Mouse (Mus musculus): ENCODE data around the gene Olfr402. TPM values are rescaled to one million over a fixed set of nuclear protein-coding genes. Genes with fewer than 3 reads are reported as not detected.
"Not testable (repeated sequence)": the region's sequence is repeated elsewhere in the genome, so short reads cannot be mapped to it uniquely, and the experiment has no call there.

The Olfr402 gene
- polyA plus RNA-seq (2017; shearing (Covaris generic)): not detected

DNA sequence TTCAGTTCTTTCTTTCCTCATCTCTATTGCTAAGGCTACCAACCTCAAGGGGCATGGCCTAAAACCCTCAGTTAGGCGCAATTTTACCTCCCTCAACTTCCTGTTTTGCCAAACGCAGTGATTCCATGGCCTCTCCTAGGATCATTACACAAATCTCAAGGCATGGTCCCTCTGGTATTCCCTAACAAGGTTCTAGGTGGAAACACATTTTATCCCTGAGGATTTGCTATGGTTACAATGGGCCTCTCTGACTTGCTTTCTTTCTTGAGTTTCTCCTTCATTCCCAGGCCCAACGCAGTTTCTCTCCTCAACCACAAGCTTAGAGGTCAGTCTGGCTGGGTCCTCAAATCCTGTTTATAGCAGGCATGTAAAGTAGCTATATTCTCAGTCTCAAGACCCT lies at the start of gene Olfr402:
Gene Olfr402, plus strand, starts transcription at position 301 of the 400 bp plus-strand sequence.
- ATAC-seq: no peak

DNA sequence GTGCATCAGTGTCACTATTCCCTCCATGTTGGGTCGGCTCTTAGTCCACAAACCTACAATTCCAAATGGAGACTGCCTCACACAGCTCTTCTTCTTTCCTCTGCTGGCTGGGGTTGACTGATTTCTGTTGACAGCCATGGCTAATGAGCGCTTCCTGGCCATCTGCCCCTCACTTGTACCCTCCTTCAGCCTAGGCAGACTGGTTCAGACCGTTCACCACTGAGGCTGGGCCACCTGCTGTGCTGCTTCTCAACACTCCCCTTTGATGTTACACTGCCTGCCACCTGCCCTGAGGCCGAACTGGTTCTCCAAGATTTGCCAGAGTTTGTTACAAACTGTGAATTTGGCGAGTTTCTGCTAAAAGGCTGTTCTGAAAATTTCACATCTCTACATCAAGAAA lies 48.3 kb upstream of the Olfr402 start:
- no peak for ATAC-seq

GRCm38 (mm10) chr11:74113412-74113811 lies 39.9 kb upstream of the Olfr402 start, which contains the start of gene Olfr401:
Olfr401 (plus strand) TSS chr11:74113712.
- no peak for ATAC-seq

DNA sequence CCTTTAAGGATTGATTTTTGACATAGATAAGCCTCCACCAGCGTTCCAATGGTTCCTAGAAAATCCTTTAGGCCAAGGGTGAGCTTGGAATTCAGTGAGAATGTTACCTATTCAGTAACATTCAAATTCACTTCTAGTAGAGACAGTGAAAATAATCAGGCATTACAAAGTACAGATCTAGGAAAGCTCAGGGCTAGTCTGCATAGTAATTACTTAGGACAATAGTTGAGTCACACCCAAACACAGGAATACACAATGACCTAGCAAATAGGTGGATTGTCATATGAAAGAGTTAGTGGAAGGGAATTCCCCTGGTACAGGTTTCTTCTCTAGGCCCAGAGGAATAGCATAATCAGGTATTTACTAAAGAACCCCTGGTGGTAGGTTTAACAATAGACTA lies 13.3 kb upstream of the Olfr402 start:
- ATAC-seq: not testable (repeated sequence)

- ATAC-seq: no peak
Observed at GRCm38 (mm10) chr11:74145866-74146265, 7.5 kb upstream of the Olfr402 start.

DNA sequence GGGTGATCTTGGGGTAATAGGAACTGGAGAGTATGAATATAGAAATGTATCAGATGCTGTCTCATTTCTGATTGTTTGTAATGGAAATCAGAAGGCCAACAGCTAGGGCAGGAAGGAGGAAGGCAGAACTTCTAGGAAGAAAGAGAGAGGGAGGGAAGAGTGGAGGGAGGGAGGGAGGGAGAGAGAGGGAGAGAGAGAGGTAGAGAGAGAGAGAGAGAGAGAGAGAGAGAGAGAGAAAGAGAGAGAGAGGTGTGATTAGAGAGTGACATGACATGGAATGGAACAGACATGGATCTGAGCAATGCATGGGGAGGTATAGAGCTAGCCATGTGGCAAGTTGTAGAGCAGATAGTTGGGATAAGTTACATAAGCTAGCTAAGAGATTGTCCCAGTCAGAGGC lies 15.4 kb downstream of the Olfr402 start:
- no peak for ATAC-seq

GRCm38 (mm10) chr11:74183168-74183567 lies 29.8 kb downstream of the Olfr402 start:
- no peak for ATAC-seq

DNA sequence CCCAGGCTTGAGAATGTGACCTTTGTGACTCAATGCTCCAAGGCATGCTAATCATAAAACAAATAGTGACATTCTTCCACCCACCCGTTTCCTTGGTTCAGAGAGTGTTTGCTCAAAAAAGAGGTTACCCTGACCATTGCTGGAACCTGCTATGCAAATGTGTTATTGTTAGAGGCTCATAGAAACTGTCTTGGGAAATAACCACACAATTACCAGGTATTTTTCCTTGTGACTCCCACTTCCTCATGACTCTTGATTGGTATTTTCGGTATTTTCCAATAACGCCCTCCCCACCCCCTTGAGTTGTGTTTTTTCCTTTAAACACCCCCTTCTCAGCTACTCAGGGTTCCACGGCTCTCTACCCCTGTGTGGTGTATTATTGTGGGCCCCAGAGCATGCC lies 30.4 kb downstream of the Olfr402 start:
- no peak for ATAC-seq

GRCm38 (mm10) chr11:74185949-74186348 lies 32.6 kb downstream of the Olfr402 start, which contains the start of gene Olfr403:
Olfr403 (plus strand) TSS chr11:74186249.
- ATAC-seq: no peak

Other genes starting within 250 kb of the Olfr402 start
- not detected for gene Olfr395, start 244.2 kb upstream of the Olfr402 start, polyA plus RNA-seq (2017; shearing (Covaris generic))
- not detected for gene Olfr23, start 216.9 kb upstream of the Olfr402 start, polyA plus RNA-seq (2017; shearing (Covaris generic))
- not detected for gene Olfr397, start 192.7 kb upstream of the Olfr402 start, polyA plus RNA-seq (2017; shearing (Covaris generic))
- under 1 TPM in 1 of 2 experiments, not detected in 1; 0.07 TPM for gene Olfr398, start 163.1 kb upstream of the Olfr402 start, polyA plus RNA-seq (2017; shearing (Covaris generic))
- gene Olfr139, start 97.0 kb upstream of the Olfr402 start, polyA plus RNA-seq (2017; shearing (Covaris generic)): under 1 TPM; 0.42 to 0.48 TPM
- gene Olfr399, start 96.9 kb upstream of the Olfr402 start, polyA plus RNA-seq (2017; shearing (Covaris generic)): not detected
- not detected for gene Zfp616, start 83.6 kb upstream of the Olfr402 start, polyA plus RNA-seq (2017; shearing (Covaris generic))
- gene Olfr401, start 39.8 kb upstream of the Olfr402 start, polyA plus RNA-seq (2017; shearing (Covaris generic)): not detected
- gene Olfr403, start 32.7 kb downstream of the Olfr402 start, polyA plus RNA-seq (2017; shearing (Covaris generic)): not detected
- not detected for gene Olfr43, start 57.9 kb downstream of the Olfr402 start, polyA plus RNA-seq (2017; shearing (Covaris generic))
- under 1 TPM in 1 of 2 experiments, not detected in 1; 0.46 TPM for gene Olfr406, start 106.3 kb downstream of the Olfr402 start, polyA plus RNA-seq (2017; shearing (Covaris generic))
- not detected for gene Olfr59, start 130.2 kb downstream of the Olfr402 start, polyA plus RNA-seq (2017; shearing (Covaris generic))
- gene Olfr410, start 184.5 kb downstream of the Olfr402 start, polyA plus RNA-seq (2017; shearing (Covaris generic)): not detected
- gene Olfr411, start 199.1 kb downstream of the Olfr402 start, polyA plus RNA-seq (2017; shearing (Covaris generic)): not detected
- not detected for gene Olfr412, start 208.5 kb downstream of the Olfr402 start, polyA plus RNA-seq (2017; shearing (Covaris generic))